Mouse (Mus musculus) gastrocnemius, postnatal 14 days (tissue): ENCODE data around the gene Mtmr4. TPM values are rescaled to one million over a fixed set of nuclear protein-coding genes. Genes with fewer than 3 reads are reported as not detected.

Experiments used
- DNase-seq: peaks from one replicate; pipeline ENCODE4 v3.0.0; 2021; ENCODE audit warnings: mixed read lengths
- intact Hi-C: fragments of 180-260 bp; cut with DNase I; formaldehyde crosslinking; loops from one replicate; pipeline ENCODE4 v1.15.1; 2025; ENCODE audit warnings: low total_unique reads
- total RNA-seq, 2 experiments: library from RNA; stranded (reverse); gene quantifications; 2 replicates each; pipeline ENCODE4 v1.2.3; 2021

Gene Mtmr4
- total RNA-seq, 2 experiments from 2014 or later, result 9.5 to 12.4 TPM

DNA sequence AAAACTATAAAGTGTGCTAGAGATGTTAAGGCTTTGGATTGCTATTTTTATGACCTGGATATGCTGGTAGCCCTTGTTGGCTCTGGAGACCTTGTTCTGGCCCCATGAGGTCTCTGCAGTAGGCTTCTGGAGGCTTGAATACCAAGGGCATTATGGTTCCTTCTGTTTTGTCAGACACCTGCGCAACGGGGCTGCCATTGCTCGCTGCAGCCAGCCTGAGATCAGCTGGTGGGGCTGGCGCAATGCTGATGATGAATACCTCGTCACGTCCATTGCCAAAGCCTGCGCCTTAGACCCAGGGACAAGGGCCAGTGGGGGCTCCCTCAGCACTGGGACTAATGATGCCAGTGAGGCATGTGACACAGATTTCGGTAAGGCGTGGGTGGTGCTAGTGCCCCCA is 10.3 kb downstream of the Mtmr4 start:
- no peak for DNase-seq
- intact Hi-C loops, result no loop called here

DNA sequence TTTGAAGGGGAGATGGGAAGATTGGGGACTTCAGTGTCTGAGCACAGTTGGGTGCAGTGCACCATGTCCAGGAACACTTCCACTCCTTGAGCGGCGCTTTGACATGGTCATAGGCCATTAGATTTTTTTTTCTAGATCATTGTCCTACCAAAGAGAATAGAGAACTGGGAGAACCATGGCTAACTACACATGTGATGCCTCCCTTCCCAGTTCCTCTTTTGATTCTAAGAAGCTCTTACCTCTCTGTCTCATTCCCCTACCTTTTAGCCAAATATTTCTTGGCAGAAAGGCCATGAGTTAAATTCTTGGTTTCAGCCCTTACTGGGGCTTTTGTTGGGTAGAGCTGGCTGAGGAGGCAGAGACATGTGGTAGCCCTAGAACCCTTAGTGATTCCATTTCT is 11.6 kb downstream of the Mtmr4 start:
- no peak for DNase-seq
- intact Hi-C loops, result no loop called here

DNA sequence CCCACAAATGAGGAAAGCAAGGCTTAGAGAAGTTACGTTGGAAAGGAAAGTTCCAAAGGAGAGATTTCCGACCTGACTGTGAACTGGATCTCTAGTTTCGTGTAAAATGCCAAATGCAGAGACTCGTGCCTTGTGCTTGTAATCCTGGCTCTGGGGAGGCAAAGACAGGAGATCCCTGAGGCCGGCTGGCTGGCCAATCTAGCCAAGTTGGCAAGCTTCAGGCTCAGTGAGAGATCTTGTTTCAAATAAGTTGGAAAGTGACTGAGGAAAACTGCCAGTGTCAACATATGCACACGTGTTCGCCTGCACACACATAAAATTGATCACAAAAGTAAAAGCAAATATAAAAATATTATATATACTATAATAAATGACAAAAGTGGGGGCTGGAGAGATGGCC is 17.3 kb downstream of the Mtmr4 start:
- DNase-seq, result peak; percentile 54

DNA sequence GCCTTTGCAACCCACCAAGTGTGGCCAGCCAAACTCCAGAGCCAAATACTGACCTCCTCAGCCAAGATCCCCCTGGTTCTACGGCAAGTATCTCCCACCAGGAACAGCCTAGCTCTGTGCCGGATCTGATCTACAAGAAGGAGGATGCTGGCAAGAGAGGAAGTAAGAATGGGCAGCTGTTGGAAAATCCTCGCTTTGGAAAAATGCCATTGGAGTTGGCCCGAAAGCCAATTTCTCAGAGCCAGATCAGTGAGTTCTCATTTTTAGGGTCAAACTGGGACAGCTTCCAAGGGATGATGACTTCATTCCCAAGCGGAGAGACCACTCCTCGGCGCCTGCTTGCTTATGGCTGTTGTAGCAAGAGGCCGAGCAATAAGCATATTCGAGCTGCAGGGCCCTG is 19.6 kb downstream of the Mtmr4 start:
- DNase-seq, result no peak
- intact Hi-C loops, result no loop called here

More for the DNA sequence above, 17.3 kb downstream of the Mtmr4 start:
- intact Hi-C loops, result no loop called here

DNA sequence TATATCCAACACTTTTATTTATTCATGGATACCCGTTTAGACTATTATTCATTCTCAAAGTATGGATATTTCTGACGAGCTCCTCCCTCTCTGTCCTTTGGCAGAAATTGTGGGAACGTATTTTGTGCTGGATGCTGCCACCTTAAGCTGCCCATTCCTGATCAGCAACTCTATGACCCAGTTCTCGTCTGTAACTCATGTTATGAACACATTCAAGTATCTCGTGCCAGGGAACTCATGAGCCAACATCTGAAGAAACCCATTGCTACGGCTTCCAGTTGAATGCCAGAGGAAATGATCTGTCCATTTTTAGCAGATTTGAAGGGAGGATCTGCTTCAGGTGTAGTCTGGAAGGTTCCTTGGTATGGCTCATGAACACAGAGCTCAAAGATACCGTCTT is 22.0 kb downstream of the Mtmr4 start:
- DNase-seq, result no peak
- intact Hi-C loops, result no loop called here

DNA sequence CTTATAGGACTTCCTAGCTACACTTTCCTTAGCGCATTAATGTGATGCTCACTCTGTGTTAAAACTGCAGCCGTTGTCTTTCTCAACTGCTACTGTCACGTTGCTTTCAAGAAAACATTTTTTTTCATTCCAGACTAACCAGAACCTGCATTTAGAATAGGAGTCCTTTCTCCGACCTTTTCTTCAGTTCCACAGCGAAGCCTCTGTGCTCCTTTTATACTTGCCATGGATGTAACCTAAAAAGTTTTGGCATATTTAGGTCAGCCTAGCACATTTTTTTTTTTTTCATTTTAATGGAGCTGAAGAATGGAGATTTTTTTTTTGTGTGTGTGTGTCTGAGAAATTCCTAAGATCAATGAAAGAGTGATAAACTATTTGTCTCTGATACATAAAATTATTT is 23.6 kb downstream of the Mtmr4 start:
- intact Hi-C loops, result no loop called here

DNA sequence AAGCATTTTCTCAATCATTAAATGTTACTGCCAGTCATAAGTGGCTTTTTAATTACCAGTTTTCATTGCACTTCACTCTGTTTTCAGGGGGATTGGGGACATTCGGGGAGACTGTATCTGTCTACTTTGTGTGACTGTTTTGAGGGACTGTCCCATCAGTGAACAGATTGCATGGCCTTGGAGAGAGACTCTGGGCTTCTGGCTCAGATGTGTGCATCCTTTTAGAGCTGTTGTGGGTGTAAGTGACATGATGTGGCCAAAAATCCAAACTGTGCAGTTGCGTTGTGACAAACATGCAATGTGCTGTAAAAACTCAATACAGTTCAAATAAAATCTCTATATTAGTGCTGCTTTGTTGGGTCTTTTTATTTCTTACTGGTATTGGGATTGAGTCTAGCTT is 24.0 kb downstream of the Mtmr4 start:
- no peak for DNase-seq
- intact Hi-C loops, result no loop called here

More for the DNA sequence above, 23.6 kb downstream of the Mtmr4 start:
- no peak for DNase-seq

DNA sequence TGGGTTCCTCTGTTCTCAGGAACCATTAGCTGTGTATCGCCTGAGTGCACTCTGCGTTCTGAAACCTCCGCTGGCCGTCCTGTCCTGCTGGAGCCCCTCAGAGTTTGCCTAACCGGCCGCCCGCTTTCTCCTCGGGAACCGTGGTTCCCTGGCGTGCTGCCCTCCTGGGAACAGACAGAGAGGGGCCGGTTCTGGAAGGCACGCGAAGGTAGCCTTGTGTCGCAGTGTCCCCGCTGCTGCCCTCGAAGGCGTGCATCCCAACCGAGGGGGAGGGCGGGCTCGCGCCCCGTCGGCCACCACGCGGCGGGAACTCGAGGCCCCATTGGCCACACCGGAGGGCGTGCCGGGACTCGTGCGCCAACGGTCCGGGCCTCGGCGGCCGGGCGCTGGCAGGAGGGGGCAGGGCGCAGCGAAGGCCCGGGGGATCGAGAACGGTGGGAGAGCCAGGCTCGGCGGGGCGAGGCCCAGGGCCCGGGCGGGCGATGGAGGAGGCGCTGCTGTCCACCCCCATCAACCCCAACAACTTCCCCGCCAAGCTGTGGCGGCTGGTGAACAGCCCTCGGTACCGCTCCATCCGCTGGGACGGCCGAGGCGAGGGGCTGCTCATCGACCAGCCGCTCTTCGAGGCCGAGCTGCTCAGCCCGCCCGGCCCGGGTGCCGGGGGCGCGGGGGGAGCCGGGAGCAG is 25.0 kb downstream of the Mtmr4 start, which contains the start of gene Hsf5:
TSS of gene Hsf5 (plus strand) at position 375 of the 685 bp plus-strand sequence.
- DNase-seq, result no peak
- intact Hi-C loops, result no loop called here

DNA sequence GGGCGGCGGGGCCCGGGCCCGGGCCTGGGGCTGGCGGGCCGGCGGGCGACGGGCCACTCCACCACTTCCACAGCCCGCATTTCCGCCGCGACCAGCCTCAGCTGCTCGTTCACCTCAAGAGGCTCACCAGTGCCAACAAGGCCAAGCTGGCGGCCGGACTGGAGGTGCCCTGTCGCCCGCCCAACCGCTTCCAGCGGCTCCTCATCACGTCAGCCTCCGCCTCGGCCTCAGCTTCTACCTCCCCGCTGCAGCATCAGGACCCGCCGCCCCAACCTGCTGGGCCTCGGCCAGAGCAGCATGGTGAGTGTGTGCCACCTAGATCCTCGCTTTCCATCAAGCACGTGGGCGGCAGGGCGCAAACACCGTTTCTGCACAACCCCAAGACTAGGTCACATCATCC is 25.6 kb downstream of the Mtmr4 start:
- intact Hi-C loops, result no loop called here
- DNase-seq, result no peak

DNA sequence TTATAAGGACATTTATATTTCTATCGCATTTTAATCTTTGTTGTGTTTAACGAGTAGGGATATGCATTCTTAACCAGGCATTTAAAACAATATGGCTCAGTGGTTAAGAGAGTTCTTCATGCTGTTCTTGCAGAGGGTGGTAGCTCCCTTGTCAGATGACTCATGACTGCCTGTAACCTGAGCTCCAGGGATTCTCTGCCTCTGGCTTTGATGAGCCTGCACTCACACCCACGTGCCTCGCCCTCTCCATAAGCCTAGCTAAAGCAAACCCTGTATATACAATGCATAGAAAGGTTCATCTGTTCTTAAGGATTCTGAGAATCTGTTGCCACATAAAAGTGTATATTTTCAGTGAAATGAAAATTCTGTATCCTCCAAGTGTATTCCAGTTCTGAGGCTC is 31.2 kb downstream of the Mtmr4 start:
- intact Hi-C loops, result no loop called here

DNA sequence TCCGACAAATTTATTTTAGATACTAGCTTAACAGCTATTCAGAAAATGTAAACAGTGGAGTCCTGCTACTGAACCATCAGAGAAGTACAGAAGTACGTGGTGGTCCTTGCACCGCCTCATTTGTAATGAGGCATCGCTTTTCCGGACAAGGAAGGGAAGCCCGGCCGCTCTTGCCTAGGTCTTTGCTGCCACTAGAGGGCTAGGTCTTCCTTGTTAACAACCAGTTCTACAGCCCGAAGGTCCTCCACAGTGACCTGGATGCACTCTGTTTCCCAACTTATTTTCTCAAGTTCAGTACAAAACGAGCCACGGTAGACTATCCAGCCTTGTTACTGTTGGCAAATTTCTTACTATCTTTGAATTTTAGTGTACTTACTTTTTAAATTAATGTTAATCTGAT is 37.9 kb downstream of the Mtmr4 start:
- DNase-seq, result peak; percentile 13
- intact Hi-C loops, result no loop called here

More for the DNA sequence above, 31.2 kb downstream of the Mtmr4 start:
- DNase-seq, result no peak

DNA sequence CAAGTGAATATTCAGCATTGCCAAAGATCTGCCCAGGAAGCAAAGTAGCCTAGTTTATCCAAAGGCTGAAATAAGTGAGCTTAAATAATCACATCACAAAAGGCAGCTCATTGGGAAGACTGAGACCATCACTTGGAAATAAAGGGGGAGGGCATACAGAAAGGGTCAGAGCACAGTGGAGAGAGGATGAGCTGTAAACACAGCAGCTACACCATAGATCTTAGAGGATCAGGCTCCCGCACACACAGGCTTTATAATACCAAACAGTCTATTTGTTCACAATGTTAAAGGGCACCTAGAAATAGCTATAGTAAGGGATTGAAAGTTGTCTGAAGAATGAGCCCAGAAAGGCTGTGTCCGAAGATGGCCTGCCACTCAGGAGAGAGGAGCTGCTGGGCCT is 46.8 kb downstream of the Mtmr4 start:
- no peak for DNase-seq
- intact Hi-C loops, result no loop called here

DNA sequence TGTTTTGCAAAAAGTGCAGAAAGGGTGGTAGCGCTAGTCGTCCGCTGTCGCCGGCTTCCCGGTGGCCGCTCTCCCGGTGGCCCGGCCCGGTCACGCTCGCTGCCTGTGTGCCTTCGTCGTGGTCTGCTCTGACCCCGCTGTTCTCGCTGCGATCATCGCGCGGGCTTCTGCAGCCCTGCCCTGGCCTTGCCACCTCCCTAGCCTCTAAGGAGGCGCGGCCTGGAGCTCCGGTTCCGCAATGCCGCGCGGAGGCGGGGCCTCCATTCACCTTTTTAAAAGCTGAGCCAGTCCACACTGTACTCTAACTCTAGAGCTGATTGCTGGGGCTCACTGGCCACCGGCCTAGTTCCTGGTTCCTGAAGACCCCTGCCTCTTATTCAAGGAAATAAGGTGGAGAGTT is 47.2 kb downstream of the Mtmr4 start:
- DNase-seq, result peak; percentile 63
- intact Hi-C loops, result no loop called here

DNA sequence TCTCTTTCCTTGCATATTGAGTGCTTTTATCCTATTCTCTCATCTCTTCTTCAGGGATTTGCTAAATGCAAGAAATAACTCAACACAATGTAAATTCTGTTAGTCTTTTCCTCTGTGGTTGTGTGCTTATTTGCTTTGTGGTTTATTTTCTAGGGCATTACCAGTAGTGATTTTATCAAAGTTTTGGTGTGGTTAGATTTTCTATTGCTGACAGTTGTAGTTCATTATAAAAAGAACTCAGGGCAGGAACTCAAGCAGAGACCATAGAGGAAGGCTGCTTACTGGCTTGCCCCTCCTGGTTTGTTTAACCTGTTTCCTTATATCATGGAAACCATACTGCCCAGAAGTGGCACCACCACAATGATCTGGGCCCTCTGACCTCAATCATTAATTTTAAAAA is 50.9 kb downstream of the Mtmr4 start:
- intact Hi-C loops, result no loop called here
- no peak for DNase-seq

DNA sequence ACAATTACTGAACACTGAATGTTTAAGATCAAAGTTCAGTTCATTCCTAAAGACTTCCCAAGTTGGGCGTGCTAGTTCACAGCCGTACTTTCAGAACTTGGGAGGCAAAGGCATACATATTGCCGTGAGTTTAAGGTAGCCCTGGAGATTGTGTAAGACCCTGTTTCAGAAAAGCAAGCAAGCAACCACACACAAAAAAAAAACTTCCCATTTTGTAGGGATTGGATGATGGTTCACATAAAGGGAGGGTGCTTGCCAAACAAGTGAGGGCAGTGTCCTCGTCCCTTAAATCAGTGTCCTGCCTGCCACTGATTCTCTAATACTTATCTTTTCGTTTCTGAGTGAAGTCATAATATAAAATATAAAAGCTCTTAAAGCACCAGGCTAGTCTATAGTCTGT is 62.7 kb downstream of the Mtmr4 start:
- no peak for DNase-seq
- intact Hi-C loops, result no loop called here

DNA sequence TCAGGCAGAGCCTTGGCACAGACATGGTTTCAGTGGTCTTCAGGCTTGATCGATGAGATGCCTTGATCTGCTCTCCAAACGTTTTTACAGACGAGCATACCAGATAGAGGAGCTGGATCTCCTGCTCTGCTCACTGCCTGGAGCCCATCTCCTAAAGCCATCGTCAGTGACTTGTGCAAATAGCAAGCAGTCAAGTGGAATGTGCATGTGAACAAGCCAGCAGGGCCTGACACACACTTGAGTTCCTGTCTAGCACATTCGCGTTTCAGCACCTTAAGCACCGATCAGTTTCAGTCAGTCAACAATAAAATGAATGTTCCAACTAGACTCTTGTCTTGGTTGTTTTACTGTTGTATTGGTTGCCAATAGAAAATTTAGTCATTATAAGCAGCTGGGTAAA is 67.3 kb downstream of the Mtmr4 start:
- intact Hi-C loops, result no loop called here
- no peak for DNase-seq

DNA sequence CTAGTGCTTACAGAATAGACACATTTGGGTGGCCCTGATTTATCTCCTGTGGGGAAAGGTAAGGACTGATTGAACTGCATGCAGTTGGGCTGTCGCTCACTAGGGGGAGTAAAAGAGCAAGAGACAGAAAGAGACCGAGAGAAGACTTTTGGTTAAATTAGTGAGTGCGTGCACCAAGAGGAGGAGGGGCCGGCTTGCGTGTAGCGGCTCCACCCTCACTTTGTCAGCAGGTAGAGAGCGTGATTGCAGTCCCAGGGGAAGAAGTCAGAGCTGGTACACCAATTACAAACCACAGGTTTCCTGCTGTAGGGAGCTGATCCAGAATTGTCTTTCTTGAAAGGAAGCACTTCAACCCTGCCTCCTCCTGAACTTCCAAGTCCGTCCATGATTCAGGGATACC is 70.4 kb downstream of the Mtmr4 start, which contains the start of gene Rnf43:
TSS of gene Rnf43 (plus strand) at position 316 of the 400 bp plus-strand sequence.
- intact Hi-C loops, result loop anchor here (5.0 kb wide), 1 partner anchor 110 kb away; no protein-coding TSS in a partner anchor
- DNase-seq, result peak; percentile 59

DNA sequence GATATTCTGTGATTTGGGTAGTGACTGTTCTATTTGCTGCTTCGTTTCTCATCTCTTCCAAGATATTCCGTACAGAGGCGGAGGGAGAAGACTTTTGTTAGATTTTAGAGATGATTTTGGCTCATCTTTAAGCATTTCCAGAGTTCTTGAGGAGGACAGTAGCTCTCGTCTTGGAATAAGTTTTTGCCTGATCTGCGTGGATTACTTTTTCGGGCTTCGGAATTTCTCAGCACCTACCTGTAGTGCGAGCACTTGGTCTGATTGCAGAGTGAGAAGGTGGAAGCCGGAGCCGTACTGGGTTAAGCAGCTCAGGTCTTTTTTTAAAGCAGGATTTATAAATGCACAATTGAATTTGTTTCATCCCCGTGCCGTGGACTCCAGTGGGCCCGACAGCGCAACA is 70.9 kb downstream of the Mtmr4 start:
- no peak for DNase-seq
- intact Hi-C loops, result loop anchor here (5.0 kb wide), 1 partner anchor 109 kb away; no protein-coding TSS in a partner anchor

DNA sequence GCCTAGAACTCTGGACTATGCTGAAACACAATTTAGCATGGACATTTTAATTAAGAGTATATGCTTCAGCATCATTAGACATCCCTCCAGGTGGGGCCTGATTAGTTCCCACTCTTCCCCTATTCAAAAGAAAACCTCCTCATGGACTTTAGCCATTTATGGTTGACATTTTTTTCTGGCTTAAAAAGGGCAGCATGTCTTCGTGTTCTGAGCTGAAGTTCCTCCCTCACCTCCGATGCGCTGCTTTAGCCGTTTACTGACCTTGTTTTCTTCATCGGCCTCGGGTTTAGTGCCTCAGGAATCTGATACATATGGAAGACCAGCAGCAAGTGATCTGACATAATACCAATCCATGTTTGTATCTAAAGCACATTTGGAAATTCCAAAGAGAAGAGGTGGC is 72.0 kb downstream of the Mtmr4 start:
- DNase-seq, result no peak
- intact Hi-C loops, result loop anchor here (5.0 kb wide), 1 partner anchor 108 kb away; no protein-coding TSS in a partner anchor

DNA sequence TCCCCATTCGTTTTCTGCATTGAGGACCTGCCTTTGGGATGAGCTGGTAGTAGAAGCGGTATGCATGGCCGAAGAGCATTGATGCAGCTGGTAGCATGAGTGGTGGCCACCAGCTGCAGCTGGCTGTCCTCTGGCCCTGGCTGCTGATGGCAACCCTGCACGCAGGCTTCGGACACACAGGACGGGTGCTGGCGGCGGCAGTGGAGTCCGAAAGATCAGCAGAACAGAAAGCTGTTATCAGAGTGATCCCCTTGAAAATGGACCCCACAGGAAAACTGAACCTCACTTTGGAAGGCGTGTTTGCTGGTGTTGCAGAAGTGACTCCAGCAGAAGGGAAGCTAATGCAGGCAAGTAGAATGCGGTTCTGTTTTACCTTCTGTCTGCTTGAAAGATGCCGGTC is 72.6 kb downstream of the Mtmr4 start:
- intact Hi-C loops, result loop anchor here (5.0 kb wide), 1 partner anchor 108 kb away; no protein-coding TSS in a partner anchor
- DNase-seq, result no peak

DNA sequence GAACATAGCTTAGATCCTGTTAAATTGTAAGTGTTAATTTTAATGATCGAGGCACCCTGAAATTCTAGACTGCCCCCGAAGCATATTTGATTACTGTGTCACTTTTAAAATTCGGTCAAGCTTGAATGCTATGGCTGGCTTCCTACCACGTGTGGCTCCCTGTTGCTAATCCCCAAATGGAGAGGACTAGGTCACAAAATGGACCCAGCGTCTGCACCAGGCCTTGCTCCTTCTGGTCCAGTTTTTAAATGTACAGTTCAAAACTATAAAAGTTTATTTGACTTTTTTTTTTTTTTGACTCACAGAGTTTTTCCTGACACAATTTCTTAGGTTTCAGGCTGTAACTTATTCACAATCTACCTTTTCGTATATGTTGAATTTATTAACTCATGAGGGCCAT is 73.3 kb downstream of the Mtmr4 start:
- DNase-seq, result no peak
- intact Hi-C loops, result no loop called here

DNA sequence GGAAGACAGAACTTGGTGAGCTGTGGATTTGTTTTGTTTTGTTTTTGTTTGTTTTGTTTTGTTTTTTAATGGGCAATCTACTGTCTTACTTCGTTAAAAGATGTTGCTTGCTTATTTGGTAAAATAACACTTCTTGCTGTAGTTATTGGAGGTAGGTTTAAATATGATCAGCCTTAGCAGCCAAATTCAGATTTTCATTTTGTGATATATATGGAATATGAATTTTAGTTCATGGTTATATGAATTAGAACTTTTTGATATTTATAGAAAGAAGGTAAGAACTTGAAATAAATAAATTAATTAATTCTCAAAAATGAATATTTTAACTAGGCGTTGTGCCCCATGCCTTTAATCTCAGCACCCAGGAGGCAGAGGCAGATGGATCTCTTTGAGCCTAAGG is 73.7 kb downstream of the Mtmr4 start:
- intact Hi-C loops, result no loop called here
- DNase-seq, result no peak
